Mouse (Mus musculus) hindbrain, embryonic 16.5 days (tissue): ENCODE measurements around the gene Txn2. TPM values are rescaled to one million over a fixed set of nuclear protein-coding genes. Genes with fewer than 3 reads are reported as not detected.

Experiments
- ATAC-seq: fragments of 200-750 bp; cut with Nextera tagmentation; 2 replicates; pipeline ENCODE4 v1.8.0; 2017; ENCODE audit warnings: moderate TSS enrichment, moderate library complexity
- H3K27ac ChIP-seq: fragments of 300-500 bp; sonication (generic); 2 replicates; pipeline ENCODE4 v1.5.1; 2014; ENCODE audit warnings: low read depth, mild to moderate bottlenecking, control low read depth, low read length, moderate library complexity
- H3K27me3 ChIP-seq: fragments of 300-500 bp; sonication (generic); replicated peaks from 2 replicates; pipeline ENCODE4 v1.6.1; 2014; ENCODE audit warnings: low read length; ENCODE audit not compliant: control insufficient read depth, insufficient read depth
- H3K36me3 ChIP-seq: fragments of 300-500 bp; sonication (generic); 2 replicates; pipeline ENCODE4 v1.6.1; 2014; ENCODE audit warnings: mild to moderate bottlenecking, low read length, moderate library complexity, mixed read lengths; ENCODE audit not compliant: control insufficient read depth, insufficient read depth
- H3K4me1 ChIP-seq: fragments of 300-500 bp; sonication (generic); 2 replicates; pipeline ENCODE4 v1.6.1; 2014; ENCODE audit warnings: low read depth, low read length; ENCODE audit not compliant: control insufficient read depth, insufficient read depth
- H3K4me2 ChIP-seq: fragments of 300-500 bp; sonication (generic); 2 replicates; pipeline ENCODE4 v1.6.1; 2014; ENCODE audit warnings: mild to moderate bottlenecking, low read length, control low read depth, moderate library complexity
- H3K4me3 ChIP-seq: fragments of 300-500 bp; sonication (generic); 2 replicates; pipeline ENCODE4 v1.5.1; 2014; ENCODE audit warnings: mild to moderate bottlenecking, low read length, control low read depth, moderate library complexity
- H3K9ac ChIP-seq: fragments of 300-500 bp; sonication (generic); 2 replicates; pipeline ENCODE4 v1.6.1; 2014; ENCODE audit warnings: low read depth, mild to moderate bottlenecking, control low read depth, low read length, moderate library complexity
- H3K9me3 ChIP-seq: fragments of 300-500 bp; sonication (generic); 2 replicates; pipeline ENCODE4 v1.6.1; 2014; ENCODE audit warnings: mild to moderate bottlenecking, low read length, moderate library complexity; ENCODE audit not compliant: control insufficient read depth
- WGBS: fragments of 180-500 bp; shearing (Covaris S2); extraction: QIAGEN DNeasy Blood & Tissue Kit; methylation state at CpG from one replicate; pipeline ENCODE4 v1.1.7; 2014; 5-methylcytosine and 5-hydroxymethylcytosine counted together
- polyA plus RNA-seq: library from polyadenylated mRNA; unstranded; fragments of >200 nt; fragmentation: Nextera tagmentation; extraction: Ambion mirVana; gene quantifications from 2 replicates; pipeline ENCODE4 v1.2.1, GENCODE M21; 2015

The Txn2 gene
- polyA plus RNA-seq, 1 experiment from 2014 or later = 215 TPM

- ATAC-seq = no peak
- 29% methylated on average over 4 of the region's 4 CpGs for WGBS
- peaks cover 16% of the 10 kb centered on the region for H3K4me1 ChIP-seq
- H3K9ac ChIP-seq = peak overlapping the region; percentile 92
- no peaks in the 10 kb centered on the region for H3K27me3 ChIP-seq
- H3K9me3 ChIP-seq = no peaks in the 10 kb centered on the region
- peak overlapping the region; percentile 82 for H3K4me3 ChIP-seq
- peaks cover 16% of the 10 kb centered on the region for H3K36me3 ChIP-seq
- H3K4me2 ChIP-seq = peak overlapping the region; percentile 86
- H3K27ac ChIP-seq = peak overlapping the region; percentile 12; the same call in 1 of the 2 replicates
Observed at GRCm38 (mm10) chr15:77928091-77928490, 715 bp downstream of the Txn2 start.

GRCm38 (mm10) chr15:77926921-77927320 is 1.9 kb downstream of the Txn2 start:
- WGBS = 95% methylated on average over 5 of the region's 5 CpGs

GRCm38 (mm10) chr15:77925195-77925594 is 3.6 kb downstream of the Txn2 start:
- Histone ChIP-seq H3K4me3 (no peak overlapping the region), H3K27me3 (no peaks in the 10 kb centered on the region), H3K36me3 (peaks cover 30% of the 10 kb centered on the region), H3K4me1 (peaks cover 16% of the 10 kb centered on the region), H3K4me2 (no peak overlapping the region), H3K27ac (no peak overlapping the region), H3K9ac (no peak overlapping the region), H3K9me3 (no peaks in the 10 kb centered on the region)
- ATAC-seq = no peak
- WGBS = 92% methylated on average over 2 of the region's 2 CpGs

More at GRCm38 (mm10) chr15:77926921-77927320, 1.9 kb downstream of the Txn2 start:
- Histone ChIP-seq H3K27ac (no peak overlapping the region), H3K9me3 (no peaks in the 10 kb centered on the region), H3K9ac (no peak overlapping the region), H3K36me3 (peaks cover 23% of the 10 kb centered on the region), H3K4me3 (no peak overlapping the region), H3K4me2 (no peak overlapping the region), H3K27me3 (no peaks in the 10 kb centered on the region), H3K4me1 (peaks cover 16% of the 10 kb centered on the region)
- ATAC-seq = no peak

- H3K36me3 ChIP-seq = peaks cover 36% of the 10 kb centered on the region
- no peak for ATAC-seq
- 70% methylated on average over 9 of the region's 9 CpGs for WGBS
Observed at GRCm38 (mm10) chr15:77923267-77924035, 5.4 kb downstream of the Txn2 start.

GRCm38 (mm10) chr15:77922710-77923109 is 6.1 kb downstream of the Txn2 start:
- ATAC-seq = no peak
- H3K27me3 ChIP-seq = no peaks in the 10 kb centered on the region
- peaks cover 5% of the 10 kb centered on the region for H3K4me1 ChIP-seq
- no peak overlapping the region for H3K4me2 ChIP-seq
- WGBS = 86% methylated on average over 9 of the region's 9 CpGs
- H3K9ac ChIP-seq = no peak overlapping the region
- H3K4me3 ChIP-seq = no peak overlapping the region
- H3K9me3 ChIP-seq = no peaks in the 10 kb centered on the region
- H3K27ac ChIP-seq = no peak overlapping the region
- H3K36me3 ChIP-seq = peaks cover 36% of the 10 kb centered on the region

More at GRCm38 (mm10) chr15:77923267-77924035, 5.4 kb downstream of the Txn2 start:
- Histone ChIP-seq H3K27me3 (no peaks in the 10 kb centered on the region), H3K27ac (no peak overlapping the region), H3K4me1 (peaks cover 9% of the 10 kb centered on the region), H3K4me3 (no peak overlapping the region), H3K9me3 (no peaks in the 10 kb centered on the region), H3K9ac (no peak overlapping the region), H3K4me2 (no peak overlapping the region)

GRCm38 (mm10) chr15:77921636-77922035 is 7.2 kb downstream of the Txn2 start:
- no peak for ATAC-seq
- Histone ChIP-seq H3K4me1 (no peaks in the 10 kb centered on the region), H3K4me3 (no peak overlapping the region), H3K36me3 (peaks cover 33% of the 10 kb centered on the region), H3K9ac (no peak overlapping the region), H3K27ac (no peak overlapping the region), H3K27me3 (no peaks in the 10 kb centered on the region), H3K9me3 (no peaks in the 10 kb centered on the region), H3K4me2 (no peak overlapping the region)
- 93% methylated on average over 6 of the region's 6 CpGs for WGBS

GRCm38 (mm10) chr15:77920511-77921462 is 8.0 kb downstream of the Txn2 start:
- 89% methylated on average over 10 of the region's 10 CpGs for WGBS
- Histone ChIP-seq H3K27ac (no peak overlapping the region), H3K36me3 (peaks cover 31% of the 10 kb centered on the region), H3K9ac (no peak overlapping the region), H3K4me3 (no peak overlapping the region), H3K4me1 (no peaks in the 10 kb centered on the region), H3K4me2 (no peak overlapping the region), H3K9me3 (no peaks in the 10 kb centered on the region), H3K27me3 (no peaks in the 10 kb centered on the region)
- ATAC-seq = no peak

- H3K4me2 ChIP-seq = no peak overlapping the region
- H3K4me3 ChIP-seq = no peak overlapping the region
- no peak for ATAC-seq
- no peak overlapping the region for H3K27ac ChIP-seq
- peaks cover 36% of the 10 kb centered on the region for H3K36me3 ChIP-seq
- no peaks in the 10 kb centered on the region for H3K4me1 ChIP-seq
- H3K9me3 ChIP-seq = no peaks in the 10 kb centered on the region
- no peaks in the 10 kb centered on the region for H3K27me3 ChIP-seq
- 87% methylated on average over 12 of the region's 12 CpGs for WGBS
- H3K9ac ChIP-seq = no peak overlapping the region
Observed at GRCm38 (mm10) chr15:77919441-77919840, 9.4 kb downstream of the Txn2 start.
